Mouse (Mus musculus): Measurements from ENCODE around the gene Dpy30. TPM values are rescaled to one million over a fixed set of nuclear protein-coding genes. Genes with fewer than 3 reads are reported as not detected.

Dpy30 gene
- total RNA-seq, 2 experiments from 2014 or later, result 70.1 to 77.2 TPM

DNA sequence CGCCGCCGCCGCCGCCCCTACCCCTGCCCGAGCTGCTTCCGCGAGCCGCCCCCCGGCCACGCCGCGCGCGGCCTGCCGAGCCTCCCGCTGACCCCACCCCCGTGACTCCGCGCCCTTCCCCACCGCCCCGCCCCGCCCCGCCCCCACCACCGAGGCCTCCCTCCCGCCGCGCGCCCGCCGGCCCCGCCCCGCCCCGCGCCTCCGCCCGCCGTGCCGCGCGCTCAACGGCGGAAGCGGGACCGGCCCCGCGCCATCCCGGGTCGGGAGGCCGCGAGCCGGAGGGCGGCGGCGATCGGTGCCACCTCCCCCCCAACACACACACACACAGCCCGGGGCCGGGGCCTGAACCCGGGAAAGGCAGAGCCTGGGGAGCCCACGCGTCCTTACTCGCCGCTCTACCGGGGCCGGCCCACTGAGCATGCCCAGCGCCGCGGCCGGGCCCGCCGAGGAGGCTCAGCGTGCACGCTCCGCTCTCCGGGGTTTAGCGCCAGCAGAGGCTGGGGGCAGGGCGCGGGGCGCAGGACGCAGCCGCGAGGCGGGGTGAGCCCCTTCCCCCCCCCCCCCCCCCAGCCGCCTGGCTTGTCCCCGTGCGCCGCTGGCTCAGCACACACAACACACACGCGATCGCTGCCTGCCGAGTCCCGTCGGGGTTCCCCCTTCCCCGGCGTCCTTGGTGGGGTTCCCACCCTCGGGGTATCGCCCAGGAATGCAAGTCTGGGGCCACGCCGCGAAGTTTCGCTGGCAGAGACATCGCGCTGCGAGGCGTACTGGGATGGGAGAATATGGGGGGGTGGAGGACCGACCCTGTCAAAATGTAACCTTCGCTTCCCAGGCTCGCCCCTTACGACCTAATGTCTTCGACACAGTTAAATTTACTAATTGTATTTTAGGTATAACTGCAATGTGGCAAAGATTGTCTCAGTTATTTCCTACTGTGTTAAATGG is 28.4 kb downstream of the Dpy30 start, which contains the start of gene Memo1:
Gene Memo1 (minus strand): TSS at position 496 of the 945 bp plus-strand sequence.
- DNase-seq (ENCODE audit: low spot score in 2 of 2), result peak; percentile 77 to 78

DNA sequence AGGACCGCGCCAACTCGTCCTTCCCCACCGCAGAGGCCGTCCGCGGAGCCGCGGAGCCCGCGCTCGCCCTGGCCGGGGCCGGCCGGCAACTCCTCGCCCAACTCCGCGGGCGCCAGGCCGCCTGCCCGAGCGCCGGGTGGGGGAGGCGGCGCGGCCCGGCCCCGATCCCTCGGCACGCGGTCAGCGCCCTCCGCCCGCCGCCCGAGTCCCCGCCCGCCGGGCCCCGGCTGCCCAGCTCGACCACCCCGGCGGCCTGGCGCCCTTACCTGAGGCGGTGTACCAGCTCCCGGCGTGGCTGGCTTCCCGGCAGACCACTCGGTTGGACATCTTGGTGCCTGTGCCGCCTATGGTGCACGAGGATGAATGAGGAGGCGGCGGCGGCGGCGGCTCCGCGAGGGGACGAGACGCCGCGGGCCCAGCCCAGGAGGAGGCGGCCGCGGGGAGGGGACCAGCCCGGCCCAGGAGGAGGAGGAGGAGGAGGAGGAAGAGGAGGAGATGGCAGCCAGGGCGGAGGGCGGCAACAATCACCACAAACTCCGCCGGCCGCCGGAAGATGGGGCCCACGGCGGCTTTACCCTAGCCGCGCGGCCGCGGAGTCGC is 29.2 kb downstream of the Dpy30 start:
- DNase-seq (ENCODE audit: low spot score in 2 of 2), result peak; percentile 80 to 83

DNA sequence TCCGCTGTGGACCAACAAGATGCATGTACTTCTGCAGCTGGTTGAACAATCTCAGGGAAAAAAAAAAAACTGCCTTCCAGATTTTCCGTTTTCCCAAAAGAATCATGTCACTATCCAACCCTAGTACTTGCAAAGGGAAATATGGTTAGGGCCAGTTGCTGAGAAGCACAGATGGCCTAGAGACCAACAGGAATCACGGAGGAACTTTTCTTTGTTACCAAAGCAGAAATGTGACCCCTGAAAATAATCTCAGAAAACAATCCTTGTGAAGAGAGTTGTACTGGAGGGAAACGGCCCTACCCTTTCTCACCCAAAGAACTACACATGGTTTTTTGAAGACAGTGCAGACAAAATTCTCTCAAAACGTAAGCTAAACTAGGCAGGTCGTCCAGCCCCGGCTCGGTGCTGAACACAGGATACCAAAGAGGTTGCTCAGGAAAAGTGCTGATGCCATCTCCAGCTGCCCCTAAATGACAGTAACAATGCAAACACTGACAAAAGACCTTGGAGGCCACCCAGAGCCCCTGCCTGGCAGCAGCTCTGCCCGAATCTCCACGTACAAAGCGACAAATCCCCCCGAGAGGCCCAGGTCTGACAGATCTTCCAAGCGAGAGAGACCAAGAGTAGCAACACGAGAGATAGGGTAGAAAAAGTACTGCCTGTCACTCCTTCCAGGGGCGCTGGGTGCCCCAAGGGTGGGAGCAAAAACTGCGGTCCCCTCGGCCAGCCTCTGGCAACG is 29.9 kb downstream of the Dpy30 start:
- no peak for DNase-seq (ENCODE audit: low spot score in 2 of 2)

GRCm38 (mm10) chr17:74291640-74292361 is 31.9 kb downstream of the Dpy30 start:
- DNase-seq (ENCODE audit: low spot score in 2 of 2), result no peak

DNA sequence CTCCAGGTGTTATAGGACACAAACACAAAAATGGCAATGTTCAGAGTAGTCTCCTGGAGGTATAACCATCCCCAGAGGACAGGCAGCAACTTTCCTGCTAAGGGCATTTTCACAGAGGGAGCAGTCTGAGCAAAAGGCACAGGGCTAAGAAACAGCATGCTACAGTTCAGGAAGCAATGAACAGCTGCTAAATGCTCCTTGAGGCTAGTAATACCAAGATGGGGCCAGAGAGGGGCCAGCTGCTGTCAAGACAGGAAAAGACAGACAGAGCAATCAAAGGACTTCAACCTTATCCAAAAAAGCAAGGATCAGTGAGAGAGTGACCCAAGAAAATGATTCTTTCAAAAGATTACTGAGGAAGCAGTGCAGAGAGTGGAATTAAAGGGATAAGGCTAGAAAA is 32.9 kb downstream of the Dpy30 start:
- DNase-seq (ENCODE audit: low spot score in 2 of 2), result no peak

DNA sequence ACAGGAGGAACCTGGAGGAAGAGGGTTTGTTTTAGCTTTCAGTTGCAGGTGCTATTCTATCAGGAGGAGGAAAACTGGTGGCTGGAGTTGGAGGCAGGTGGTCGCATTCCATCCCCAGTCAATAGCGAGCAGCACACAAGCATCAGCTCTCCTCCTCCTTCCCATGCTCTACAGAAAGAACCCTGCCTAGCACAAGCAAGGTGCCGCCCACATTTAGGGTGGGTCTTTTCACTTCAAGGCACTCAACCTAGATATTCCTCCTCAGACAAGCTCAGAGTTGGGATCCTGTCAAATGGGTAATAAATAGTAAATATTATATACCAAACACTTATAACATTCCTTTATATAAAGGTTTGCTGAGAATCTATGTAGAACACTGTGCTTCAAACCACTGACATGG is 33.5 kb downstream of the Dpy30 start:
- DNase-seq (ENCODE audit: low spot score in 2 of 2), result no peak

GRCm38 (mm10) chr17:74288626-74289025 is 35.1 kb downstream of the Dpy30 start:
- DNase-seq (ENCODE audit: low spot score in 2 of 2), result peak in 1 of 2 experiments; percentile 28

DNA sequence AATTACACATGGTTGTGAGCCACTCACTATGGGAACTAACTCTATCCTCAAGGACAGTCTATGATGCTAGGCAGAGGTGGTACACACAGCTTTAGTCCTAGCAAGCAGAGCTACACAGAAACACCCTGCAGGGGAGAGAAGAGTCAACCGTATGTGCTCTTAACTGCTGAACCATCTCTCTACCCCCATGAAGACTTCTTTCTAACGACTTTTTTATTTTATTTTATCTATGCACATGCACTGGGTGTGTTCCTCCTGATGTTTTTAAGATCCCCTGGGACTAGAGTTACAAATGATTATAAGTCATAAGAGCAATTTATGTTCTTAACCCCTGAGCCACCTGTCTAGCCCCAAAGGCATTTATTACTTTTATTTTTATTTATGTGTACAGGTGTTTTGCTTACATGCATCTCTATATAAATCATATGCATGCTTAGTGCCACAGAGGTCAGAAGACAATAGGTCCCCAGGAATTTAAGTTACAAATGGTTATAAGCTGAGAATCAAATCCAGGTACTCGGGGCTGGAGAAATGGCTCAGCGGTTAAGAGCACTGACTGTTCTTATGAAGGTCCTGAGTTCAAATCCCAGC is 37.5 kb downstream of the Dpy30 start:
- no peak for DNase-seq (ENCODE audit: low spot score in 2 of 2)

GRCm38 (mm10) chr17:74285730-74286129 is 38.0 kb downstream of the Dpy30 start:
- no peak for DNase-seq (ENCODE audit: low spot score in 2 of 2)

DNA sequence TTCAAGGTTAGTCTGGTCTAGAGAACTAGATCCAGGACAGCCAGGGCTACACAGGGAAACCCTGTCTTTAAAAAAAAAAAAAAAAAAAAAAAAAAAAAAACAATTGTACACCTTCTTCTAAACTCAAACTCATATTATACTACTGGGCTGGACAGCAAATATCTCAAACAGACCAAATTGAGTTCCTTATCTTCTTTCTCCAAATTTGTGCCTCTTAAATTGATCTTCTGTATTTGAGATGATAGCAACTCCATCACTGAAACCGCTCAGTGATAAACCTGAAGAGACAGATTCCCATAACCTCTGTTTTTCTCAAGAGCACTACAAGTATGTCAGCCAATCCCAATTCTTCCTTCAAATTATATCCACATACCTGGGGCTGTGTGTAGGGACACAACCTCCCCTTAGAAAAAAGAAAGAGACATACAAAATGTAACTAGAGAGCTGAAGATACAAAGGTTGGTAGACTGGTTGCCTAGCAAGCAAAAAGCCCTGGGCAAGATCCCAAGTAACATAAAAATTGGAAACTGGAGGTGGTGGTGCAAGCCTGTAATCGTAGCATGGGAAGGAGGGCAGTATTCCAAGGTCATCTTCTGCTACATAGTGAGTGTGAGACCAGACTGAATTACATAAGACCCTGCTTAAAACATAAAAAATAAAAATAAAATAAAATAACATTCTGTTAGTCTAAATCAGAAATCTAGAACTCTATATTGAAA is 39.2 kb downstream of the Dpy30 start:
- DNase-seq (ENCODE audit: low spot score in 2 of 2), result no peak

- DNase-seq (ENCODE audit: low spot score in 2 of 2), result no peak
Observed at GRCm38 (mm10) chr17:74282024-74282423, 41.7 kb downstream of the Dpy30 start.

GRCm38 (mm10) chr17:74278966-74279869 is 44.5 kb downstream of the Dpy30 start:
- DNase-seq (ENCODE audit: low spot score in 2 of 2), result no peak

- no peak for DNase-seq (ENCODE audit: low spot score in 2 of 2)
Observed at GRCm38 (mm10) chr17:74274471-74274870, 49.3 kb downstream of the Dpy30 start.

DNA sequence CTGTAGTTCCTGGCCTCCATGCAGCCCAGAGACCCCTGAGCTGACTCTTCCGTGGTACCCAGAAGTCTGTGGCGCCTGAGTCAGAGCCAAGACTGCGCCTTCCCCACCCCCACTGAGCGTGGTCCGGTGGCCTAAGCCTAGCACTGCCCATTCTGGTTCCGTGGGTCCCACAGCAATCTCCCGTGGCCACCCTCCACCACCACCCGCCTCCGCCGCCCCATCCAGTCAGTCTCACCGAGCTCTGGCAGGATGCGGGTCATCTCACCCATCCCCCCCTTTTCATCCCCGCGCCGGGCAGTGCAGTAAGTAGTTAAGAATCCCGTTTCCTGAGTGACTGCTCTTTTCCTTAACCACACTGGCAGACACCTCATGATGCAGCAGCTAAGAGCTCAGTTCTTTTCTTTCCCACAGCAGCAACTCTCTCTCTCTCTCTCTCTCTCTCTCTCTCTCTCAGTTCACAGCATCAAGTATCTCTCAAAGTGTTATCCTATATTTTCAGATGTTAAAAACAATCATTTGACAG is 51.0 kb downstream of the Dpy30 start:
- DNase-seq (ENCODE audit: low spot score in 2 of 2), result no peak

GRCm38 (mm10) chr17:74271541-74272268 is 52.0 kb downstream of the Dpy30 start:
- no peak for DNase-seq (ENCODE audit: low spot score in 2 of 2)

DNA sequence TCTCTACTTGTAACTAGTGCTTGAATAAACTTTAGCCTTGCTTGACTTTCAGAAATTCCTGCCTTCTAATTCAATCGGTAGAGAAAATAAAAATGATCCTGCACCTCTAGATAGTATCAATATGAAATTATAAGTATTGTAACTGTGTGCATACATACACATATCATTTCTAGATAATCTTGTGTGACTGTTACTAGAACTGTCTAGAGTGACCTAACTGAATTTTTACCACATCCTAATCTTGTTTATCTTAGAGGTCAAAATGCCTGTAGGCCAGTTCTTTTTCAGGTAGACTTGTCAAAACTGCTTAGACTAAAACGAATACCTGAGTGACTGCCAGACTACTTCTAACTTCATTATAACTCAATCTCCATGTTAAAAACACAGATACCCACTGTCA is 53.5 kb downstream of the Dpy30 start:
- no peak for DNase-seq (ENCODE audit: low spot score in 2 of 2)

DNA sequence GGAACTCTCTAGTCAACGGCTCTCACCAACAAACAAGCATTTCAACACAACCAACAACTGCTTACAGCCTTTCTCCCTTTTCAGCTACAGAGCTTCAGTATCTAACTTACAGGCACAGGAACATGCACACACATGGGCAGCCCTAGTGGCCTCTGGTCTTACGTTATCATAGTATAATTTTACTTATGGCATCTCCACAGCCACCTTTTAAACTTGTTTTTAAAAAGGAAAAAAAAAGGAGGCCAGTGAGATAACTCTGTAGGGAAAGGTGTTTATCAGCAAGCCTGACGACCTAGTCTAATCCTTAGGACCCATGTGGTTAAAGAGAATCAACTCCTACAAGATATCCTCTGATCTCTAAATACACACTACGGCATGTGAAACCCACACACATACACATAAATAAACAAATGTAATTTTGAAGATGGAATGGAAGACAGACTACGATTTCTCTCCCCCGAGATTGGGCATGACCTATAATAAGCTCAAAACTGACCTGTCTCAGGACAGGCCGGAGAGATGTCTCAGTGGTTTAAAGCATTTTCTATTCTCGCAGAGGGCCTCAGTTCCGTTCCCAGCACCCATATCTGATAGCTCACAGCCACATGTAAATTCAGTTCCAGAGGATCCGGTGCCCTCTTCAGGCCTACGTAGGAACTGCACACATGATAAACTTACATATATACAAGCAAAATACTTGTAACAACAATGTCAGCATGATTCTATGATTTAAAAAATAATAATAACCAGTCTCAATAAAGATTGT is 56.1 kb downstream of the Dpy30 start:
- DNase-seq (ENCODE audit: low spot score in 2 of 2), result no peak

All from adrenal gland, adult 18-20 months (tissue).